Mouse (Mus musculus) ovary, postnatal 14 days (tissue): ENCODE measurements around the gene Tsr3.

Source experiments
- DNase-seq: peaks from one replicate; pipeline ENCODE4 v3.0.0; 2022; ENCODE audit warnings: low spot score

Tsr3 gene

DNA sequence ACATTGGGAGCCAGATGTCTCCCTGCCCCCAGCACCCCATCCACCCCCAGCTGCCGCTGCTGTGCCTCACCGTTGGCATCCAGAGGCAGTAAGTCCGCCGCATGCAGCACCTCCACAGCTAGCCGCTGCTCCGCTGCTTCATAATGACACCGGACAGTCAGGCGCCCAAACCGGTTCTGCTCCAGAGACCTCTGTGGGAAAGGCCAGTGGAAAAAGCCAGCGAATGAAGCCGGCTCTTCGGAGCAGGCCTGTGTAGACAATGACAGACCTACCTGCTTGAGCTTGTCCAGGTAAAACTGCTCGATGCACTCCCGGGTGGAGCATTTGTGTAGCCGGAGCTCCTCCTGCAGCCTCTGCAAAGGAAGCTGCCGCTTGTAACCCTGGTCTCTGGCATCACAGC lies 4.3 kb downstream of the Tsr3 start:
- no peak for DNase-seq

DNA sequence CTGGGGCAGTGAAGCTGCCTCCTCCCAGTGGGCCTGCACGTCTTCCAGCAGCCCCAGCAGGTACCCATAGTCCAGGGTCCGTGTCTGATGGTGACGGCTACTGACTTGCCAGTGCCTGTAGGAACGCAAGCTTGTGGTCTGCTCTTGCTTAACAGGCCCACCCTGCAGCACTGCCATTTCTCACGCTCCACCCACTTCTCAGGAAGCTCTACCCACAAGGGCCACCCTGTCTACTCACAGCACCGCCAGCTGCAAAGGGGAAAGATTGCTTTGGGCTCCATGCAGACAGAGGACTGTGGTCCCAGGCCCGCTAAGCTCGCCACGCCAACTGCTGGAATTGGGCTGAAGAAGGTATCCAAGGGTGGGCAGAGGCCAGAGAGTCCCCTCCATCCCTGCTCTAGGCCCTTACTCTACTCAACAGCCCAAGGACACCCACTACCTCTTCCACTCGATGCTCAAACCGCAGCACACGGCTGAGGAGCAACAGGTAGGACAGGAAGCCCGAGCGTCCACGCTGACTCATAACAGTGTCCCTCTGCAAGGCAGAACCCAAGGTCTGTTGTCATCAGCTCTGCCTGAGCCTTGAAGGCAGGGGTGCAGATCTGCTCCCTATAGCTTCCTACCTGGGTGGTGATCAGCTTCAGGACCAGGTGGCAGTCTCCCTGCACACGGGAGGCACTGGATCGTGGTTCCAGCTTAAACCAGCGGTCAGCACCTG lies 8.2 kb downstream of the Tsr3 start:
- DNase-seq = no peak

DNA sequence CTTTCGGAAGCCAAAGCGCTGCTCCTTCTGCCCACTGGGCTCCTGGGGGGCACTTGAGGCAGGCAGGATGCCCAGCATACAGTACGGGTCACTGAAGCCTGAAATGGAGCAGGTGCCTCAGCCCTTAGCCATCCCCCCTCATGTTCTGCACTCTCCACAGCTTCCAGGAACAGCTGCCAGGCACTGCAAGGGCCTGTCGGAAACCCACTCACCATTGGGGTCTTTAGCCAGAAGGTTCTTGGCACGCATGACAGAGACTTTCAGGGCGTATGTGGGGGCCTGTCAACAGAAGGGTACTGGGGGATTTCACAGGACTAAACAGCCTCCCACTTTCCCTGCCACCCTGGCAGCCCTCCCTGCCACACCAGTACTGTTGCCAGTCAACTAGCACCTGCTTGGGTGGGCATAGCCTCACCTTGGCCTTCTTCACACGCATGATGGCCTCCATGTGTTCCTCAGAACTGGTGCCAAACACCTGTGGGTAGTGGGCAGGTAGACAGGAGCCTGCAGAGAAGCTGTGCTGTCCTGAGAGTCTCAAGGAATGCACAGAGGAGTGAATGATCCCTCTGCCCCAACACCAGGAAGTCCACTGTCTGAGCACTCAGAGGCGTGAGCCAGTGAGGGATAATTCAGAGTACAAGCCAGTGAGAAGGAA lies 10.3 kb downstream of the Tsr3 start:
- DNase-seq = no peak

DNA sequence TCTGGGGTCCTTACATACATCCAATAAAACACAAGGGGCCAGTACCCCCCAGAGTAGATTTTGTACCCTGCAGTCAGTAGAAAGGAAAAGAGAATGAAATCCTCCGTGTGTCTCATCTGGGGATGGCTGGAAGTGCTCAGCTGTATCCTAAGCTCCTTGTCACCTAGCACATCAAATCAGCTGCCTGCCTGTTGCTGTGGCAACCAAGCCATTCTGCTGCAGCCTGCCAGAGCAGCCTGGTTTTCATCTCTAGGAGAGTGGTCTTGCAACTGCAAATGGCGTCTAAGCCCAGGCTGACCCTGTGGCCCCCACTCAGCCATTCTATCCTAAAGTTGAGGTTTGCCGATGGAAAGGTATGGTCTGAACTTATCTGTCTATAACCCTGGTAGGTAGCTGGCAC lies 12.7 kb downstream of the Tsr3 start:
- DNase-seq = no peak

DNA sequence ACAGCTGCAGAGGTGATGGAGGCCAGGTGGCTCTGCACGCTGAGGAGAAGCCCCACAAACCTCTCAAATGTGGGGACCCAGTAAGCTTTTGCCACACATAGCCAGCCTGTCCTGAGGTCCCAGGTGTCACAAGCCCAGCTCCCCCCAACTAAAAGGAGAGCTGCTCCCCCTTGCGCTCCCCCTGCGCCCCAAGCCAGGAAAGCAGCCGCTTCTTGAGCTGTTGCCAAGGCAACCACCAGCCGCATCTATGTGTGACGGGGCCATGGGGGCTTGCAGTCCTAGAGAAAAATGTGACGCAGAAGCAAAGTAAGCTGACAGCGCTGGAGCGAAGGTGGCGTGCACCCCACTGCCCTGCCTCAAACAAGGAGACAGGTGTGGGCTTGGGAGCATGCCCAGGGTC lies 13.8 kb downstream of the Tsr3 start:
- DNase-seq = no peak

DNA sequence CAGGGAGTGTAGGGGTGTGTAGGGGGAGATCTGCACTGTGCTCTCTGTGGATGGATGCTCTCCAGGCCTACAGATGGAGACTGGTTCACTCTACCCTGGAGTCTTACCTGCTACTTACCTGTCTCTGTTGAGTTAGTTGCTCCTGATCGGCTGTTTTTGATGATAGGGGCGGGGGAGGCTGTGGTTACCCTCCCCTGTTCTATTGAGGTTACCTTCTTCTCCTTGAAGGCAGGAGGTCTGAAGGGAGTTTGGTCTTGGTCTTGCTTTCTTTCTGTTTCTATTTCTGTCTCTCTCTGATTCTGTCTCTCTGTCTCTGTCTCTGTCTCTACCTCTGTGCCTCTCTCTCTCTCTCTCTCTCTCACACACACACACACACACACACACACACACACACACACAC lies 15.1 kb downstream of the Tsr3 start:
- no peak for DNase-seq

DNA sequence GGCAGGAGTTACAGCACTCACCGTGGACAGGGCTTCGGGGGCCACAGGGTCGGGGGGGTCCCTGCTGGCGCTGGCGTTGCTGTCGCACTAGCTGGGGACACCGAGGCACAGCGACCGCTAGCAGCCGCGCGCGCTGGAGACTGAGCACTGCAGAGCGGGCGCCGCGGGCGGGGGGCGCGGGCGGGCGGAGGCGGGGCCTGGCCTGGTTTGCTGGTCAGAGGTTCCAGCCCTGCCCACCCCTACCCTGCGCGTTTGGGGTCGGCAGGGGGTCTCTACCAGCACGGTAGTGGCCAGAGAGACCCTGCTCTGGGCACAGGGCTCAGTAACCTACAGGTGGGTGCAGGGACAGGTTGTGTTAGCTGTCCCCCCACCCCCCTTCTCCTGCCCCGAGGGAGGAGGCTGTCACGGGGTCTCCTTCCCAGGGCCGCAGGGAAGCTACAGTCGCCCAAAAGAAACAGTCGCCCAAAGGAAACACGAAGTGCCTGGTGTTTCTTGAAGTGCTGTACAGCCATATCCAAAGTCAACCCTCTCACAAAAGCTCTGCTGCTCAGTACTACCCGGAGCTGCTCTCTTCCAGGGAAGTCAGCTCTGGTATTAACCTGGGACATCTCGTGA lies 16.3 kb downstream of the Tsr3 start, which contains the start of gene Baiap3:
Gene Baiap3, minus strand, starts transcription at position 225 of the 615 bp plus-strand sequence.
- no peak for DNase-seq

DNA sequence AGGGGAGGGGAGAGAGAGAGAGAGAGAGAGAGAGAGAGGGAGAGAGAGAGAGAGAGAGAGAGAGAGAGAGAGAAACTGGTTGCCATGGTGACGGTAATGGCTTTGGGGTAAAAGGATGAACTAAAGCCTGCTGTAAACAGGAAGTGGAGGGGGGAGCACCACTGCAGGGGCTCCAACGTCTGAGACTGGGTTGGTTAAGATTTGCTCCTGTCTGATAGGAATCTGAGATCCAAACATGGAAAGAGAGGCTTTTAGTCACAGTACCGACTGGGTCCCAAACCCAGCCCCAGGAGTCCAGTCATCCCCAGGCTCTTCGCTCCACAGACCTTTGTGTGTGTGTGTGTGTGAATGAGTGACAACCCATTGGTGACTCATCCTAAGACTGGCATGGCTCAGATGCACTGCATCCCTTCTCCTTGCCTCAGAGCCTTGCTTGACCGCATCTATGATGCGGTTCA lies 17.9 kb downstream of the Tsr3 start:
- no peak for DNase-seq

DNA sequence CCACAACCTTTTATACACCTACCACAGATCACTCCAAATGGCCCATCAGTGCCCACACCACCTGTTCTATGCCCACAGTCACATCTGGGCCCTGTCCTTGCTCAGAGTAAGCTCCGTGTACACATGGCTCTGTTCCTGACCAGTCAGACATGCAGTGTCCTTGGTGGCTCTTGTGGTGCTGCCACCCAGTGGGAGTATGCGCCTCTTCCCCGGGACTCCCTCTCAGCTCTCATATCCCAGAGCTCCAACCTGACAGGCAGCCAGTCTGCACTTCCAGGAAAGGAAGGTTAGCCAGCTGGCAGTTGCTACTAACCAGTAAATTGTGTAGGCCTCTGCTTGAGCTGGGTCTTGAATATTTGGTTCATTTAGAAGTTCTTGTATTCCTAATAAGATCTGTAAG lies 24.5 kb downstream of the Tsr3 start:
- no peak for DNase-seq

DNA sequence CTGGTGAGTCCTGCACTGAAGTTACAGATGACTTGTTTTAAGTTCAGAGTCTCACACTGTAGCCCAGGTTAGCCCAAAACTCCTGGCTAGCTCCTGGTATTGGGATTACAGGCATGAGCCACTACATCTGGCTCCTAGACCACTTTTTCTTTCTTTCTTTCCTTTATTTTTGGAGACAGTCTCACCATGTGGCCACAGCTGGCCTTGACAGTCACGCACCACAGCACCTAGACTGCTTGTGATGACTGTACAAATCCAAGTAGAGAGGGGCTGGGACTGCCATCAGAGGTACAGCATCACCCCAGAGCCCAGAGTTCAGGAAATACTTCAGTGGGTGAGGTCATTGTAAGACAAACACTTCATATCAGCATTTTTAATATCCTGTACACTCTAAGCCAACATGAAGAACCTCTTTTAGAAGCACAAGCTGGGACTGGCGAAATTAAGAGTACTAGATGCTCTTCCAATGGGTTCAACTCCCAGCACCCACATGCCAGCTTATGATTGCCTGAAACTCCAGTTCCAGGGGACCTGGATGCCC lies 30.9 kb downstream of the Tsr3 start:
- no peak for DNase-seq

DNA sequence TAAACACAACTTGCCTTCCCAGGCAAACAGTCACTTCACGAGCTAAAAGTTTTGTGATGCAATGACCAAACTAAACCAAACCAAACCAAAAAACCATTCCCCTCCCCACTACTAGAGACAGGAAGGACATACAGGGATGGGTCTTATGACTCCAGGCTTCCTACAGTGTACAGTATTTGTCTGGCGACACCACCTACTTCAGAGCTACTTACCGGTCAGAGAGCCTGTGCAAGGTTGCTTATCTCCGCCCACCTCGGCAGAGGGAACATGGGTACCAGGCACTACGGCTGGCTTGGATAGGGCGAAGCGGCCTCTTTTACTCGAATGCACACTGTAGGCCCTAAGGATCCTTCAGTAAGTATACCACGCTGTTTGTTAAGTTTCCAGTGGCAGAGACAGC lies 32.4 kb downstream of the Tsr3 start:
- no peak for DNase-seq

DNA sequence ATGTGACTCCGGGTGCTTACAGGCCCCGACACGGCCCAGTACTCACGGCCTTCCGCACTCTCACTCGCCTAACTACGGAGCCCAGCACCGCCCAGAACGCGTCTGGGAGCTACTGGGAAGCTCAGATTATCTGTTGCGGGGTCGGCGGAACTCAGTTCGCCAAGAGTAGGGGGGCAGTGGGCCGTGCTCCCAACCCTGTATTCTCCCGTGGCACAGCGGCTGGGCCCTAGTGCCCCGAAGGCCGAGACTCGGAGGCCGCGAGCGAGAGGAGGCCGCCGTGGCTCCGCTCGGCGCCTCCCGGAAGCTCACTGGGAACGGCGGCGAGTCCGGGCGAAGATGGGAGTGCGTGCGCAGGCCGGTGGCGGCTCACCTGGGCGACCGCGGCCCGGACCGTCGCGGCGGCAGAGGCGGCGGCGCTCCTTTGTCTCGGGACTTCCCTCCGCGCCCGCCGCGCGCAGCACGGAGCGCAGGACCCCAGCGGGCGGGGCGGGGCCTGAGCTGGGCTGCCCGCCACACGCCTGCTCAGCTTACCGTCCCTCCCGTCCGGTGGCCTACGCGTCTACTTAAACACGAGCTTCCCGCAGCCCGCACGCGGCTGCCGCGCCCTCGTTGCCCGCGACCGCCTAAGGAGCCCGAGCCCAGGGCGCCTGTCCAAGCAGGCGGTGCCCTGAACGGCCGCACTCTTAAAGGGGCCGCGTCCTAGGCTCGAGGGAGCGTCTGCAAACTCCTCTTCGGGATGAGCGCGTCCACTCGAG lies 33.2 kb downstream of the Tsr3 start:
- peak; percentile 84 for DNase-seq

DNA sequence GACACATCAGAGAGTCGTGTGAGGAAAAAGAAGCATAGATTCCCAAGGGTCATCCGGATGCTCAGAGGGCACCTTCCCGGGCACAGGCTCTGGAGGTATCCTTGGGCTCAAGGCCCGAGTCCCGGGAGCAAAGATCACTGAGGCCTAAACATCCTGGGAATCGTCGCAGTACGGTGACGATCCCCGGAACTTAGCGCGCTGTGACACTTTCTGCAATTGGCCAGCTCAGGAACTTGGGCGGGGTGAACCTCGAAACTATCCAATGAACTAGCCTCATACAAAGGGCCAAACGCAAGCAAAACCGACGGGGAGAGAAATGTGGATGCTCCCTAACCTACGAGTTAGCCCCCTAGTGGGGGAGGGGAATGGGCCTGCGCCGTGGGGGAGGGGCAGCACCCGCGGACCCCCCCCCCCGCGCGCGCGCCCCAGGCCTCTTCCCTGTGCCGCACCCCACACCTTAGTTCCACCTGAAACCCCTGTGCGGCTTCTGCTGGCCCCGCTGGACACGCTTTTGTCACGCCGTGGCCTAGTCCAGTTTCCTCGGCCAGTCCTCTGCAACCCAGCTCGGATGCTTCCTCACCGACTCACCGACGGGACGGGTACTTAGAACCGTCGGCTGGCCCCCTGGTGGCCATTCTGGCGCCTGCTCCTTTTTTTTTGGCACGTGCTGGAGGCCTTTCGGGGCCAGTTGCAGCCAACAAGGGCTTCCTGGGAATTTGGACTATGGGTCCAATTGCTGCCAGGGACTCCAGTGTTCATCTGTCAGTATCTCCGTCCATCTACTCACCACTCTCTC lies 33.9 kb downstream of the Tsr3 start:
- peak; percentile 95 for DNase-seq

DNA sequence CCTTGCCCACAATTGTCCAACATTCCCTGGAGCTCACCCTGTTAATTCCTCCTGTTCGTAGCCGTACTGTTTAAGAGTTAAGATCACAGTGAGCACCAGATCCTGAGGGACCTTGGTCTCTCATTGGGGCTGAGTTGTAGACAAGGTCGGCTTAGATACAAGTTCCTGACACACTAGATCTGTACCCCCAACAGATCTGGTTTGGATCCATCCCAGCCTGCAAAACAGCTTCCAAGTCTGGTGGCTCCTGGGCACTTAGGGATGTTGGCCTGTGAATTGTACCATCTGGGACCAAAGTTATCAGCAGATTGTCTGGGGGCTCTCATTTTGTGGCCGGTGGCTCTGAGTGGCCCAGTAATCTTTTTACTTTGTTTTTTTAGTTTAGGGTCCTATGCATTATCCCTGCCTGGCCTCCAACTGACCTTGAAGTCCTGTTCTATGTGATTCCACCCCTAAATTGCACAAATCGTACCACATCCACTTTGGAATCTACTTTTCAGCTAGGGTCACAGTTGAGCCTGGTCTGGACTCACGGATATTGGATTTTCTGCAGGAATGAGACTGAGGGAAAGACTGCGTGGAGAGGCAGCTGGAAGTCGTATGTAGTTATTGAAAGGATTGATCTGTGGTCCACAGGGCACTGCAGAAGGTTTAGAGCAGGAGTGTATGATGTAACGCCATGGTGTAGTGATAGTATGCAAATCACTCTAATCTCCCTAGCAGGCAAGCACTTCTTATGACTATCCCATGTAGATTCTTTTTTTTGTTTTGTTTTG lies 34.8 kb downstream of the Tsr3 start, which contains the start of gene Ube2i:
Gene Ube2i, minus strand, starts transcription at position 52 of the 776 bp plus-strand sequence.
- no peak for DNase-seq

DNA sequence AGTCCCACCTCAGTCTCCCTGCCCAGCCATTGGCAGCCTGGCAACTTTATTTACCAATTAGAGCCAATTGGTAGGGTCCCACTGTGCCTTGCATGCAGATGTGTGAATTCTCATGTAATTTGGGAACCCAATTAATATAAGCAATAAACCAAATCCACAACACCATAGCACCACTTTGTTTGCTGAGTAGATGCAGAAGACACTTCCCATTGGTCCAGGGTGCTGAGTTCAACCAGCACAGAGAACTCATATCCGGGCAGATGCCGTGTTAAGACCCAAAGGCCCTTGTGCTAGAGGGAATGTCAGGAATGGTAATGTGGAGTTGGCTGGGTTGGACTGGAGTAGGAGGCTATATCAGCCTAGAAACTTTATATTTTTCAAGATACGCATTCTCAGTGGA lies 35.9 kb downstream of the Tsr3 start:
- DNase-seq = no peak

DNA sequence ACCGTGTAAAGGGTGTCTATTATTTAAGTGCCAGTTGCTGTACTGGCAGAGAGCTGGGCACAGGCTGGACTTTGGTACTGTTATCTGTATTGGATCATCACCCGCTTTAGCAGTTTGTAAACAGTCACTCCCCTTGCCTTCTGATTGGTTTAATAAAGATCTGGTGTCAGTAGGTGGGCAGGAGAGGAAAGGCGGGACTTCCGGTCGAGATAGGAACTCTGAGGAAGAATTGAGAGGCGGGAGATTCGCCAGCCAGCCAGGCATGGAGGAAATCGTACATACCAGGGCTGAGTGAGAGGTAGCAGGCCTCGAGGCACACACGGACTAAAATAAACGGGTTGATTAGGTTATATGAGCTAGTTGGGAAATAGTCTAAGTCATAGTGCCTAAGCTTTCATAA lies 42.2 kb downstream of the Tsr3 start:
- DNase-seq = no peak

DNA sequence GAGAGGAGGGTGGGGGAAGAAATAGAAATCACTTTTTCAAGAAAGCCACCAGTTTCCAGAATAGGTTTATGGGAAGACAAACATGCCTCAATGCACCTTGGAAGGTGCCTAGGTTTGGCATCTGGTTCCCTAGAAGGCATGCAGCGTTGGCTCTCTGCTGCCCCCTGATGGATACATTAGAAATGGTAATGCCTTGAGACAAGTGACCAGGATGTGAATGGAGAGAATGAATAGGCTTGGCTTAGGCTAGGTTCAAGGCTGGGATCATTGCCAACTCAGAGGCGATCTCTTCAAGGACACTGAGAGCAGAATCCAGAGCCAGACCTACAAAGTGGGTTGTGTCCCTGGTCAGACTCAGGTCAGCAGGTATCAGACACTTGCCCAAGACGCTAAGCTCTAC lies 45.1 kb downstream of the Tsr3 start:
- DNase-seq = peak; percentile 66

DNA sequence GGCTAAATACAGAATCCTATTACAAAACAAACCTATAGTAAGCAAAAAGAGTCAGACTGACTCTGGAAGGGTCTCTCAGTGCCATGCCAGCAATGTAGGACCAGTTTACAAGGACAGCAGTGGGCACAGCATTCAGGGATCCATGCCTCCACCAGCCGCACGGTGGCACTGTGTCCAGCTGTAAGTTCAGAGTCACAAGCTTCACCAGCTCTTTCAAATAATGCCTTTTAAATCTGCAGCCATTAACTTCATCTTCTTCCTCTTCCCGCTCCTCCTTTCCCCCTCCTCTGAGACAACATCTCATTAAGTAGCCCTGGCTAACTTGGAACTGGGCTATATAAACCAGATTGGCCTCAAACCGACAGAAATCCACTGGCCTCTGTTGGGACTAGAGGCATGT lies 48.9 kb downstream of the Tsr3 start:
- no peak for DNase-seq

DNA sequence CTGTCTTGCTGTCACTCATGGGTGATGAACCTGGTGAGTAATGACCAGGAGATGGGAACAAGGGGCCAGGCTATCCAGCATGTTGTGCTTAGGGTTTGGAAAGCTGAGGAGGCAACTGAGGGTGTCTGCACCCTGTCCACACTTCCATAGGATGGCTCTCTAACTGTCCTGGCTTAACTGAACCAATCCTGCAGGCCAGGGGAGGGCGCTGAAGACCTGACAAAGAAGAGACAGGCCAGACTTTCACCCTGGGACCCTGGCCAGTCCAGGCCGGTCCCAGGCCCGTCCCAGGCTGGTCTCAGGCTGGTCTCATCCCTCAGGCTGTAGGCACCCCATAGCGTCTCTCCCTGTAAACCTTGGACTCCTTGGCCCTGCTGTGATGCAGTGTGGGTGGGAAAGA lies 50.4 kb downstream of the Tsr3 start:
- DNase-seq = no peak
